Mouse (Mus musculus) mouse trophoblast stem cell (cell line): ENCODE results near the gene Rnft2.

Experiments used
- in situ Hi-C, 2 experiments: fragments of 300-500 bp; cut with MseI, MboI; formaldehyde crosslinking; loops; 2 replicates in 1 of 2; 3 replicates in 1 of 2; pipeline ENCODE4 v1.15.1; 2025

Gene Rnft2

DNA sequence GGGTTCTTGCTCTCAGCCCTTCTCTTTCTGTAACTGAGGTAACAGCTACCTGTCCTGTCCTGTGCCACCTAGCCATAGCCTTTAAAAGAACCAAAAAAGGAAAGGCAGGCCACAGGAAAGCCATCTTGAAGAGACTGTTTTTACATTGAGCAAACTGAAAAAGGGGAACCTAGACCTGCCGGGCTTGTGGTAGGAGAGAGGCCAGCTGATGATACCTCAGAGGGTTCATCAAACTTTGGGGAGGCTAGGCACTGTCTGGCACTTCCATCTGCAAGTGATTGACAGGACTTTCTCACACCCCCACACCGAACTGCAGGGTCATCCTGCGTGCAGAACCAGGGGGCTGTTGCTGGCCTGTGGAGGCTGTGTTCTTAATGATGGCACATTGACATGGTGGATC lies 8.6 kb upstream of the Rnft2 start:
- in situ Hi-C loops, result no loop called here

DNA sequence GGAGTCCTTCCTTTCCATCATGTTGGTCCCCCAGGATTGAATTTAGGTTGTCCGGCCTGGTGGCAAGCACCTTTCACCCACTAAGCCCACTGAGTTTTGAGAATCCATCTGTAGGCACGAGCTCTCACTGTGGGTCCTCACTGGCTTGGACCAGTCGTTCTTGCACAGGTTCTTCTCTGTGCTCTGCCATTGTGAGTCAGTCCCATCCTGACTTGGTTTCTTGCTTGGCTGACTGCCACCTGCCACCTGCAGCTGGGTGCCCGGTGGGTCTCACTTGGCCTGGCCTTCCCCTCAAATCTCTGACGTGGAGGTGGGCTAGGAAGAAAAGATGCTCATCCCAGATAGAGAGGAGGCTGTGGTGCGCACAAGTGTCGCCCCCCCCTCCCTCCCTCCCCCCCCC lies 6.1 kb upstream of the Rnft2 start:
- in situ Hi-C loops, result no loop called here

DNA sequence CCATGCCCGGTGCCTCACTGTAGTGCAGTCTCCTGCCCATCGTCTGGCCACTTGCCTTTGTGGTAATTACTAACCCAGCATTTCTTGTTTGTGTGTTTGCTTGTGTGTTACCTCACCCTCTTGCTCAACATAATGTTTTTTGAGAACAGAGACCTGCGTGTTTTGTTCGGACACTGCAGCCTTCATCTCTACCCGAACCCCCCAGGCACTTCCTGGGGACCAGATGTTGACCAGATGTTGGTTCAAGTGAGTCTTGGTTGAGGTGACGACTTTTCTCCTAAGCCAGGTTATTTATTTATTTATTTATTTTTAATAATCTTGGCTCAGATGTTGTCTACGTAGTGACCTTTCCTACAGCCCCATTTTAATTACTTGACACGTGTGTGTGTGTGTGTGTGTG lies 2.5 kb upstream of the Rnft2 start:
- in situ Hi-C loops, result no loop called here

DNA sequence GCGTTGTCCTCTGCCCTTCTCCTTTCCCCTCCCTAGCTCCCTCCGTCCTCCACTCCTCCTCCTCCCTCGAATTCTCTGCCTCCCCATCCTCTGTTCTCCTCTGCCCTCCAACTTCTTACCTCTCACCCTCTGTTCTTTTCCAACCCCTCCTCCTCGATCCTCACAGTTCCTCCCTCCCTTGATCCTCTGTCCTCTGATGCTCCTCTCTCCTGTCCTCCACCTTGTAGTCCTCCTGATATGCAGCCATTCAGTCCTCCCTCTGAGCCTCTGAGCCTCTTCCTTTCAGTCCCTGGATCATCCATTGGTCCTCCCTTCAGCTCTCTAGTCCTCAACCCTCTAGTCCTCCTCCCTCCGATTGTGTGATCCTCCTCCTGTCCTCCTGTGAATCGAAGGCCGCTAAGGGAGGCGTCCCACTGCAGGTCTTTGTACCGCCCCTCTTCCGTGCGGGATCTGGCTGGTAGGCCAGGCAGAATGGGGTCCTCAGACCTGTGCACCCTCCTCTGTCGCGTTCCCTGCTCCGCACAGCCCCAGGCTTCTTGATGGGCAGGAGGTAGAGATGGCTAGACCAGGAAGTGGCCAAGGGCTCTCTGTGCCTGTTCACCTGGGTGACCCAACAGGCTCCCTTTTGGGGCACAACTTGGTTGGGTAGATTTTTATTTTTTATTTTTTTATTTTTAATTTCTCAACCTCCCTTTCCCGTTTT lies 841 bp upstream of the Rnft2 start:
- in situ Hi-C loops, result no loop called here

DNA sequence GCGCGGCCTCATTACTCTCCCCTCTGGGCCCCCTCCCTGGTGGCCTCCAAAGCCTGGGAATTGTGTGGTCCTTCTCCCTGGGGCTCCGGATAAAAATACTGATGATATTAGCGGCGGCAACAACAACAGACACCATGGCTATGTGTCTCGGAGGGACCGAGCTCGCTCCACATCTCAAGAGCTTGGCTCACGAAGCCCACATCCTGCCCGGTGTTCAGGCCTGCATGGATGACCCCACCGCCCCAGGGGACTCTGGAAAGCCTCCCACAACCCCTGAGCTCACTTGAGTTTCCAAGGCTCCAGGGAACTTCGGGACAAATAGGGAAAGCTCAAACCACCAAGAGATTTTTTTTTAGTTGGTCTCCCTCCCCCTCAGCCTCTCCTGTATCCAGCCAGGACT lies 5.2 kb downstream of the Rnft2 start:
- in situ Hi-C loops, result no loop called here

DNA sequence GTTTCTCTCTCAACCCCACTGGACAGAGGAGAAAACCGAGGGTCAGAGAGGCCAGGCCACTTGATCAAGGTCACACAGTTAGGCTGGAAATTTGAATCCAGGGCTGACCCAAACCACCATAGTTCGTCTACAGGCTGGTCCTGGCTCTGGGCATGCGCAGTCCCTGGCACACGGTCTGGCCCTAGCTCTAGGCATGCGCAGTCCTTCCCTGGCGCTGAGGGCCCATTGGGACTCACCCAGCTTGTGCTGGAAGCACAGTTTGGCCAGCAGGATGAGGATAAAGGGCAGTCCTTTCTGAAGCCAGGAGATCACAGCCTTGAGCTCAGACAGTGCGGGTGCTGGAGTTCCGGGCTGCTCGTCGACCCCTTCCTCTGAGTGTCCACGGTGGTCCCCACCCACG lies 8.0 kb downstream of the Rnft2 start:
- in situ Hi-C loops, result no loop called here

DNA sequence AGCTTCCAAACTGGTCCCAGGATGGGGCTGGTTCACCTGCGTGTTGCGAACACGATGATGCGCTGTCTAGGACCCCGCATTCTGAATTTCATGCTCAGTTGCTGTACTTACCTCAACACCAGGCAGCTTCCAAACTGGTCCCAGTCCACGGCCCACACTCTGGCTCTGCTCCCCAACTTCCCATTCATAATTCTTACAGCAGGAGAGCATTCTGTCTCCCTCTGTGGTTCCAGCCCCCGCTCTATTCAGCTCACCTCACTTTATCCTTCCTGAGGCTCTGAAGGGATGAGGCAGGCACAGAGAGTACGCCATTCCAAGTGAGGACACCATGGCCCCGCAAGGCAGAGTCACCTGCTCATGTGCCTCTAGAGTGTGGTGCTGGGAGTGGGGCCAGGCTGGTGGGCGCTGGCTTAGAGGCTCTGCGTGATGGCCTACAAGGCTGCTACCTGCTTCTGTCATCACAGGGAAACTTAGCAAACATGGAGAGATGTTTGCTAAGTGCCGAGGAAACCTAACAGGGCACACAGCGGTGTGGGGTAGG lies 14.8 kb downstream of the Rnft2 start:
- in situ Hi-C loops, result no loop called here

DNA sequence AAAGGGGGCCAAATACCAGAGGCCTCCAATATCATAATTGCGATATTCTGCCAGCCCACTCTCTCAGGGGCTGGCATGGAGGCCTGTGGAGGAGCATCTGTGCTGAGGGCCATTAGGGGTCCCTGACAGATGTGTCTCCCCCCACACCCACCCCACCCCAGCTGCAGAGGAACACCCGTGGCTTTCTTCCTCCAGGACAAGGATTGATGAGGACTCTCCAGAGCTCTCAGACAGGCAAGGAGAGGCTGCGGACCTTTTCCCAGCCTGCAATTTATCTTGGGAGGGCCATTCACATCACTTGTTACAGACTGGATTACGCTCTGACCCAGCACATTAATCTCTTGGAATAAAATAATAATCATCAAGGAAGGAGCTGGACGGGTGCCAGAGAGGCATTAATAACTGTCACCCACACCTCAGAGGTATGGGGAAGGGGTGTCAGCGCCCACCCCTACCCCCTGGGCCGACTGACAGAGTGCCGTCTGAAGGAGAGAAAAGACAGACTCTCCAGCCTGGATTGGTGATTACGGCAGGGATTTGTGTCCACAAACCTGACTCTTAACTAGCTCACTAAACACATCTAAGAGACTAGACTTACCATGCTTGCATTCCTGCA lies 21.7 kb downstream of the Rnft2 start:
- in situ Hi-C loops, result no loop called here

DNA sequence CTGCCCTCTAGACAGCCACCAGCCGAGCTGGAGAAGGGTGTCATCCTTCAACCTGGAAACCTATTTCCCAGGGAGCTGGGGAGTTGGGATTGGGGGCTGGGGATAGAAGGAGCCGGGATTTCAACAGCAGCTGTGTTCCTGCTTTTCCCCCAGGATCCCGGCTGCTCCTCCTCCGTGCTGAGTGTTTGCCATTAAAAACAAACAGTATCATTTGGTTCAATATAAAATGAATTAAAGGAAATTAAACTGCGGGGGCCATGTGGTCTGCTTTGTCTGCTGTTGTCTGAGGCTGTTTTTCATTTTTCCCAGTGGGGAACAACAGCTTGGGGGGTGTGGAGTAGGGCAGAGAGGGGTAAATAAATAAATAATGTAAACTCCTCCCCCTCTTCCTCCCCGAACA lies 27.5 kb downstream of the Rnft2 start:
- in situ Hi-C loops, result no loop called here

DNA sequence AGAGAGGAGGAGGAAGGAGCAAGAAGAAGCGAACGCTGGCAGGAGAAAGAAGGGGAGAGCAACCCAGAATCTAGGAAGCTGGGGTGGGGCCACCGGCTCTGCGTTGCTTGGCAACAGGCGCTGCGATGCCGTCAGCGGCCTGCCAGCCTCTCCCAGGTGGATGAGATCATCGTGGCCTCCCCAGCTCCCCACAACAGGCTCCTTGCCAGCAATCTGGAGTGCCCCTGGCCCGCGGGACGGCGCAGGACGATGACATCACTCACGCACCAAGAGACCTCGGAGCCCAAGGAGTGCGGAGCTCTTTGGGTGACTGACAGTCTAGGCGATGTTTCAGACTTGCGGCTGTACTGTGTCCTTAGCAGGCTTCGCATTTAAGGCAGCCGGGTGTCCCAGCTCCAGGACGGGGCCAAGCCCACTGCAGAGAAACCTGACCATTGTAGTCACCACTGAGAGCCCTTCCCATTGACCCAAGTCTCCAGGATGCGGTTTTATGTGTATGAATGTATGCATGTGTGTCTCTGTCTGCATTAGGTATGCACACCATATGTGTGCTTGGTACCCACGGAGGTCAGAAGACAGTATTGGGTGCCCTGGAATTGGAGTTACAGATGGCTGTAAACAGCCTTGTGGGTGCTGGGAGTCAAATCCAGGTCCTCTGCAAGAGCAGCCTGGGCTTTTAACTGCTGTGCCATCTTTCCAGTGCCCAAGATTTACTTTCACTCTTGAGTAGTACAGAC lies 30.3 kb downstream of the Rnft2 start:
- in situ Hi-C loops, result no loop called here

DNA sequence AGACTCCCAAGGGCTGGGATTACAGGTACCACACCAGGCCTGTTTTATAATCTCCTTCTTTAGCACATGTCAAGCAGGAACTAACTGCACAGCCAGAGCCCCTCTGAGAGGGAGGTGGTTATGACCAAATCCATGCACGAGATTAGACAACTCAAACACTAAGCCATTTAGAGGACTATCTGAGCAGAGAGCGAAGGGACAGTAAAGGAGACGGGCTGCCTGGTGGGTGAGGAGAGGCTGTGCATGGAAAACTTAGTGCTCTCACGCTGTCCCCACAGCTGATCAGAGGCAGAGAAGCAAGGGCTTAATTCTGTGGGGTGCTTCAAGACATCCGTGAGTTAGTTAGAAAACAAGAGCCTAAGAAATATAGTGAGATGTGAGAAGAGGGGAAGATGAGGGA lies 30.9 kb downstream of the Rnft2 start:
- in situ Hi-C loops, result no loop called here

DNA sequence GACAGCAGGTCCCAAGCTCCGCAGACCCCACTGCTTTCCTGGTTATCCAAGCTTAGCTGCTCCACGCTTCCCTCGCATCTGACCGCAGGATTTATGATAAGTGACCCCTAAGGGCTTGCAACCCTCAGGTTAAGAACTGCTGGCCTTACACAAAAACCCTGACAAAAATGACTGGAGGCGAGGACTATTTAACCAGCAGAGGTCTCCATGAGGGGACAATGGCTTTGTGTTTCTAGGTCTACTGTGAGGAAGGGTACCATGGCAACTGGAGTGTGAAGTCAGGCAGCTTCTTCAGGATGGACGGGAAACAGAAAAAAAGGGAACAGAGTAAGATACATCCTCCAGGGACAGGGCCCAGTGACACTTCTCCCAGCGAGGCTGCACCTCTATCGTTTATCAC lies 39.1 kb downstream of the Rnft2 start:
- in situ Hi-C loops, result no loop called here

DNA sequence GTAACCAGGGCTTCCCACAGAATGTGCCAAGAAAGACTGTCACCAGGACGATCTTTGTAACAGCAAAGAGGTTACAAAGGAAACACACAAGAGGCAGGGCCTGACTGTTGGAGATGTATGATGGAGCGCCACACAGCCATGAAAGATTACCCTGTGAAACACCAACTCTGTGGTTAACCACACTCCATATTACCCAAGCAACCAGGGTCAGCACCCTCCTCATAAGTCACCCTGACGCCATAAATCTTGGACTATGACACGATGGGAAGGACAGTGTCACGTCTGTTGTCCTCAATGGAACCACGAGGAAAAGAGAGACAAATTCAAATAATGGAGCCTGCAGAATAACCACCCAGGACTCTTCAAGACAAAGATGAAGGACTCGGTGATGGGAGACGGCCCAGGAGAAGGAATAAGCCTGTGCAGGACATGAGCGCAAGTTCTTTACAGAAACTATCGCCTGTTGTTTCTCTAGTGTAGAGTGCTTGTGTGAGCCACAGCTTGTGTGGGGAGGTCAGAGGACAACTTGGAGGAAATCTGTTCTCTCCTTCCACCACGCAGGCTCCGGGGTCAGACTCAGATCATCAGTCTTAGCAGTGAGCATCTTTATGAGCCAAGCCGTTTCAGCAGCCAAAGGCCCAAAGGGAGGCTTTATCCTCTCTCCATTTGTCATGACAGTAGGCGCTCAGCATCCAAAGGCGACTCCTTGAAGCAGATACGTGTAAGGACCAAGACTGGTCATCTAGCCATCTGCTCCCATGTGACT lies 40.1 kb downstream of the Rnft2 start:
- in situ Hi-C loops, result no loop called here

DNA sequence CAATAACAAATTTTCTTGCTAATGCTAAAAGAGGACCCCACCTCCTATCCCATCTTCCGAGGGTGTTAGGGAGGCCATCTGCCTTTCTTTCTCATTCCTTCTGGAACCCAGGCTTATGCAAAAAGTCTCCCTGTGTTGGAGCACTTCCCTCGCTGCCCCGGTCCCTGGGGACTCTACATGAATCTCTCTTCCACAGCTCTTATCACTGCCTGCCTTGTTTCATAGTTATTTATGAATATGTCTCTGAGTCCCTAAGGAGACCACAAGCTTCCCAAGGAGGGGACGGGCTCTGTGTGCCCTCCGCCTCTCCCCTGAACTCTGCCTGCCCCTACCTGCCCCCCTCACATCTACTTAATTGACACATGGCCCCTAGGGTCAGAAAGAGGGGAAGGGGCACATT lies 45.2 kb downstream of the Rnft2 start:
- in situ Hi-C loops, result no loop called here

DNA sequence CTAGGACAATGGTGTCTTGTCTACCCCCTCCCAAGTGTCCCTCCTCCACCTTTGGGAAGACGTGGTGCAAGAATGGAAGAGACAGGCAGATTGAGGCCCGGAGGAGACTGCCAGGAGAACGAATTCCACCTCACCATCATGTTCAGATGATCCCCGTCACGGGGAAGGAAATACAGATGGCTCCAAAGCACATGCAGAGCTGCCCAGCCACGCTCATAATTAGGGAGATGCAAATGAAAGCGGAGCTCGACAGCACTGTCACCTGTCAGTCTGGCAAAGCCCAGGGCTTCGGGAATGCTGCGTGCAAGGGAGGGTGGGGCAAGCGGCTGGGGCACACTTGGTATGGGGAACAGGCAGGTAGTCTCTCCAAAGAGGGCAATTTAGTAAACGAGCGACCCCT lies 47.5 kb downstream of the Rnft2 start:
- in situ Hi-C loops, result no loop called here

DNA sequence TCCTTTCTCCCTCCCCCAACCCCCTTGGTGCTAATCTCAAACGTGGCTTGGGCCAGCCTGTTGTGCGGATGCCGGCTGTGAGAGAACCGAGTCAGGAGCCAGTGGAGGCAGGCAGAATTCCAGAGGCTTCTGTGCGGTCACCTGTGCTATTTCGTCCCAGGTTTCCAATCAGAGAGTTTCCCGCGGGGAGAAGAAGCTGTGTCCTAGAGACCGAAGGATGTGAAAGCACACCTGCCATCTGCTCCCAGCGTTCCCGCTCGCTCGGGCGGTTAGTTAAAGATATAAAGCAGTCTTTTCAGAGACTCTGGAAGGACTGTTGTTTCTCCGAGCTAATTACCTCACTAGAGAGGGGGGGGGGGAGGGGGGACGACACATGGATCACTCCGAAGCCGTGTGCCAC lies 52.7 kb downstream of the Rnft2 start:
- in situ Hi-C loops, result no loop called here

DNA sequence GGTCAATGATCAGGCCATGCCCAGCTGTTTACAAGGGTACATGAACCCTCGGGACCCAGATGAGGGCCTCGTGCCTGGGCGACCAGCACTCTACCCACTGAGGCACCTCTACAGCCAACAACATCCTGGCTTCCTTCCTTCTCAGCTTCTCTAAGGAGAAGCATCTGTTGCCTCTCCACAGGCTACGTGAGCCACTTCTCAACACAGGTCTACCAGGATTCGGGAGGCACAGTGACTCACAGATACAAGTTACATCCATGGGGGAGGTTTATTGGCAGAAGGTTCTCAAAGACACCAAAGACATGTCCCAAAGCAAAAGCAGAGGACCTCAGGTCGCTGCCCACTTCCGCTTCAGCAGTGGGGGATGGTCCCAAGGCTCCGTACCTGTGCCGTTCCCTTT lies 54.4 kb downstream of the Rnft2 start:
- in situ Hi-C loops, result no loop called here

DNA sequence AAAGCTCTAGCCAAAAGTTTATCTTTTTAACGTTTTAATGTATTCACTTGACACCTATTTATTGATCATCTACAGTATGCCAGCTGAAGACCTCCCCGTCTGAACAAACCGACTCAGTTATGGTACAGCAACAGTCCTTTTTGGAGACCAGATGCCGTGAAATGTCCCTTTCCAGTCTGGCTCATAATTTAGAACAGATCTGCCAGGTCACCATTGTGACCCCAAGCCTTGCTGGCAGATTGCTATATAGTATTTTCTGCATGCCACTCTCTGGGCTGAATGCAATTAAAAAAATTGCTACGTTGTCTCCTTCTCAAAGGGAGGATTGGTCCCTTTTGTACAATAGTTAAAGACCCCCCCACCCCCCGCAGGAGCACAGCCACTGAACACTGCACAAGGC lies 56.6 kb downstream of the Rnft2 start:
- in situ Hi-C loops, result no loop called here

DNA sequence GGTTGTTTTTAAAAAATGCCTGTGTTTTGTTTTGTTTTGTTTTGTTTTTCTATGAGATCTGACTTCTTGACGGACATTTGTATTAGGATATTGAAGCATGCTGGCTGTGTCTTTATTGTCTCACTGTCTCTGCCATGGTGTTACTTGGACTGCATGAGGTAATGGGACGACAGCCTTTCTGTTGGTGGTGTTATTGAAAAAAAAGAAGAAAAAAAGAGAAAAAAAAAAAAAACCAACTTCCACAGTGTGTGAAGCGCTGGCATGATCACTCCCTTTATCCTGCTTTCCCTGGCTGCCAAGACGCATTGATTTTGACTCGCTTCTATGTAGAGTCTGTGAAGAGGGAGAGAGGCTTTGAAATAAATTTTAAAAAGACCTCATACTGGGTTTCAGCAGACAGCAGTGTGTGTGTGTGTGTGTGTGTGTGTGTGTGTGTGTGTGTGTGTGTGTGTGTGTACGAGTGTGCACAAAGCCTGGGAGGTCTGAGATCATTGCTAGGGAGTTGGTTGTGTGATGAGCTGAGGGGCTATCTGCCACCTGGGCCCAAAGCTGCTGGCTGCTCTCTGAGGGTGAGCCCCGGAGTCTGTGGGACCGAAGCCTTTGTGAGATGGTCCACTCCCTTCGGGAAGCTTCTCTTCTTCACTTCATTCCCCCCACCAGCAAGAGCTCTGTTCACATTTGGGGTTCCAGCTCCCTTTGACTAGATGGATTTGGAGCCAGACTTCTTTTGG lies 57.8 kb downstream of the Rnft2 start:
- in situ Hi-C loops, result no loop called here

DNA sequence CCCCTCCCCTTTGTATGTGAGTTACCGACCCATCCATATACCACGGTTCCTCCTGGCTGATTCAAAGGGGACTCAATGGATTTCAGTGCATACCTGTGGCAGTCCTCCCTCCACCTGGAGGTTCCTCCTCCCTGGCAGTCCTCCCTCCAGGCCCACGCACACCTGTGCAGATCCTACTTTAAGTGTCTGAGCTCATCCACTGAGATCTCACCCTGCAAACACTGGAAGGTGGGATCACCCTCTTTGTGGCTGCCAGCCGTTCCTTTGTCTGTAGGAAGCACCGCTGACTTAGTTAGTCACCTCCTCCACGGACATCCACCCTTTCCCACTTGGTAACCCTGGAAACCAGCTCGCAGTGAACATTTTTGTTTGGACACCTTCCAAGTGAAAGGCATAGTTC lies 67.3 kb downstream of the Rnft2 start:
- in situ Hi-C loops, result no loop called here

DNA sequence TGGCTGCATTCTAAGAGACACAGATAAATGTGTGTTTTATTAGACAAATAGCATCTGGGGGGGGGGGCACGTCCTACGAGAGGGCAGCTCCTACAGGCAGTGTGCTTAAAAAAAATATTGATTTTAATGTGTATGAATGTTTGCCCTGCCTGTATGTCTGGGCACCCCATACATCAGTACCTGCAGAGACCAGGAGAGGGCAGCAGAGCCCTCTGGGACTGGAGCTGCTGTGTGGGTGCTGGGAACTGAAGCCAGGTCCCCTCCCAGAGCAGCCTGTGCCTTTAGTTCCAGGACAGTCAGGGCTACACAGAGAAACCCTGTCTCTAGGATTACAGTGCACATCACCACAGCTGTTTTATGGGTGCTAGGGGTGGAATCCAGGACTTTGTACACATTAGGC lies 69.8 kb downstream of the Rnft2 start:
- in situ Hi-C loops, result no loop called here
